Mouse (Mus musculus) spleen, embryonic (tissue): ENCODE results near the gene Pde6b.

Experiments
- CTCF ChIA-PET: fragments of 350-600 bp; sonication (Branson Sonifier 250); formaldehyde crosslinking; loops from one replicate; lab custom pipeline; 2022; lab: Charles Lee

The Pde6b gene

GRCm38 (mm10) chr5:108389744-108390143, 1.6 kb downstream of the Pde6b start:
- CTCF ChIA-PET: no interaction called here

- CTCF ChIA-PET: no interaction called here
Measured at GRCm38 (mm10) chr5:108403453-108403852, 15.3 kb downstream of the Pde6b start.

DNA sequence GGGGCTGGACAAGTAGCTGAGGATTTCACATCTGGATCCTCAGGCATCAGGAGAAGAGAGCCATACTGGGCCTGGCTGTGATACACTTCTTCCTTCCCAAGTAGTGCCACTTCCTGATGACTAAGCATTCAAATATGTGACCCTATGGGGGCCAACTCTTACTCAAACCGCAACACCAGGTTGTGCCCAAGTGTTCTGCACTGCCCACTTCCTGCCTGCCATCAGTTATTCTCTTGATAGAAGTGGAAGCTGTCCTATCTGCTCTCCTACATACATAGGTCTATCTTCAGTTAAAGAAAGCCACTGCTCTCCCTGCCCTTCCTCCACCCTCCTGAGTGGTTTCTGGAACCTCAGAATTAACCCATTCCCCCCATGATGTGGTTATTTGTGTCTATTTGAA, 17.3 kb downstream of the Pde6b start:
- CTCF ChIA-PET: no interaction called here

- CTCF ChIA-PET: no interaction called here
Measured at GRCm38 (mm10) chr5:108406977-108407376, 18.8 kb downstream of the Pde6b start.

GRCm38 (mm10) chr5:108414711-108415110, 26.5 kb downstream of the Pde6b start:
- CTCF ChIA-PET: interaction anchor here (0.7 kb wide), 1 partner anchor 815 kb away, joined by 4 read pairs; no protein-coding TSS in a partner anchor

- CTCF ChIA-PET: no interaction called here
Measured at GRCm38 (mm10) chr5:108422741-108423140, 34.5 kb downstream of the Pde6b start.

DNA sequence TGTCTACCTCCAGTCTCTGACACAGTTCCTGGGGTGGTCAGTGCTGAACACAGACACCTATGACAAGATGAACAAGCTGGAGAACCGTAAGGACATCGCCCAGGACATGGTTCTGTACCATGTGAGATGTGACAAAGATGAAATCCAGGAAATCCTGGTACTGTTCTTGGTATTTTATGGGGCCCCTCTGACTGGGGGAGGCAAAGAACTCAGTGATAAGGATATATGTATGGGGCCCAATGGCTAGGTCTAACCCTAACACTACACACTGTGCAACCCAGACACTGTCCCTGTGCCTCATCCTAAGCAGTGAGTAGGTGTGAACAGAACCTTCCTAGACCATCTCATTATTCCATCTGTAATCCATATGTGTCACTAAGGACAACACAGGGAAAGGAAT, 35.2 kb downstream of the Pde6b start:
- CTCF ChIA-PET: no interaction called here

- CTCF ChIA-PET: no interaction called here
Measured at GRCm38 (mm10) chr5:108427186-108427585, 39.0 kb downstream of the Pde6b start.

- CTCF ChIA-PET: no interaction called here
Measured at GRCm38 (mm10) chr5:108431196-108431595, 43.0 kb downstream of the Pde6b start.

GRCm38 (mm10) chr5:108433804-108434587, 45.8 kb downstream of the Pde6b start, which contains the start of gene Atp5k:
Gene Atp5k, minus strand, starts transcription at chr5:108434448.
- CTCF ChIA-PET: interaction anchor here (0.7 to 1.2 kb wide), 2 partner anchors 11 to 256 kb away, joined by 3 to 4 read pairs; no protein-coding TSS in a partner anchor

GRCm38 (mm10) chr5:108436101-108436500, 47.9 kb downstream of the Pde6b start:
- CTCF ChIA-PET: interaction anchor here (0.6 kb wide), 1 partner anchor 1741 kb away, joined by 15 read pairs; no protein-coding TSS in a partner anchor

DNA sequence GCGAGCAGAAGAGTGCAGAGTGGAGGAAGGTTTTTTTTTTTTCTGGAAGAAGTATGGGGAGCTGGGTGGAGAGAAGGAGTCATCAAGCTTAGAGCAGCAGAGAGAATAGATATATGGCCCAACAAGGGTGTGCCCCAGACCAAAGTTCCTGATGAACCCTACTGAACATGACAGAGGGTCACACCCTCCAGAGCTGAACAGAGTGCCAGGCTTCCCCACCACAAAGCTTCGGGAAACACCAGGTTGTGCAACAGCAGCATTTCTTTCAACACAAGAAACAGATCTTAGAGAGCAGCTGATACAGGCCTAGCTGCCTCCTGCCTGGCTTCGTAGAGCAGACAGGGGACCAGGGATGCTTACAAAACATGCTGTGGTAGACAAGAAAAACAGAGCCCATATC, 58.8 kb downstream of the Pde6b start:
- CTCF ChIA-PET: no interaction called here

DNA sequence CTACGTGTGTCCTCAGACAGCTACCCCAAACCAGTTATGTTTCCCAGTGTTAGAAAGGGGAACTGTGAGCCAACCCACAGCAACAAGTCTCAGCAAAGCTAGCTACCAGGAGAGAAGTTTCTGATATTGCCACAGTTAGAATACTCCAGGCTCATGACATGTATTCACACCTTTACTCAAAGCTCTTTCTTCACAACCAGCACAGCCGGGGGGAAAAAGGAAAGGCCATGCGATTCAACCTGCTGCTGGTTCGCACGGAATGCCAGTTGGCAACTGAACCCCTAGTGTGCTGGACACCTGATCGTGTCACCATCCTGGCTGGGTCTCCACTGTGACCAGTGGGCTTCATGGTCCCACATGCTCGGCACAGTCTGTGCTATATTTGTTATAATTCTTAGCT, 59.7 kb downstream of the Pde6b start:
- CTCF ChIA-PET: no interaction called here

DNA sequence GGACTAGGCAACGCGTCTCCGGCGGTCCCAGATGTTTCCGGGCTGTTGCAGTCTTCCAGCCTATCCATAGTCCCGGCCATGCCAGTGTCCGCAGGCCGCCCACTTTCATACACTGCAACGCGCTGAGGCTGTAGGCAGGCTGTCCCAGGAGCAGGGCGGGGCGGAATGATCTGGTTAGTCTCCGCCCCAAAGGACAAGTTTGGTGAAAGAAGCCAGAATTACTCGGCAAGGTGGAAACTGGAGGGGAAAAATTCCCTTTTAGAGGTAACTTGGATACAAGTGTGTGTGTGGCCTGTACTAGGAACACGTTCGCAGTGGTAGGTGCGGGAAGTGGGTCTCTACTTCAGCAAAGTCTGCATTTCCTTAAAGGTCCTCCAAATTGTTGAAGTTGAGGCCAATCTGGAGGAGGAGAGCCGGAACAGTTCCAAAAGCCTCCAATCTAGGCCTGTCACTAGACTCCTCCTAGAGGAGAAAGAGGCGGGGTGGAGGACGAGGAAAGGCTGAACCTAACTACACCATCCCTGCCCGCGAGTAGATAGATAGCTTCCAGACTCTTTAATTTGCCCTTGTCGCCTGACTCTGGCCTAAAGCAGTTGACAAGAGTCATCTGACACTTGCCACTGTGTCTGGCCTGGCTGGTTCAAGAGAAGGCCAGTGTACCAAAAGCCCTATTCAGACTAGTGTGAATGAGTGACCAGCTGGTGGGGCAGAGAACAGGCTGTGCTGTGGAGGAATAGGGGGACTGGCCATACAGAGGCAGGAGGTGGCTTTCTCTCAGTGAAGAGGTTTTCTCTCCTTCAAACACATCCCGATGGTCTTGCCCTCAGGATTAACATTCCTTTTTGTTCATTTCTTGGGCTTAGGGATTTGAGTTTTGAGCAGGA, 60.8 kb downstream of the Pde6b start, which contains the start of gene Mfsd7a:
Gene Mfsd7a (minus strand): TSS at position 107 of the 884 bp plus-strand sequence.
- CTCF ChIA-PET: no interaction called here

DNA sequence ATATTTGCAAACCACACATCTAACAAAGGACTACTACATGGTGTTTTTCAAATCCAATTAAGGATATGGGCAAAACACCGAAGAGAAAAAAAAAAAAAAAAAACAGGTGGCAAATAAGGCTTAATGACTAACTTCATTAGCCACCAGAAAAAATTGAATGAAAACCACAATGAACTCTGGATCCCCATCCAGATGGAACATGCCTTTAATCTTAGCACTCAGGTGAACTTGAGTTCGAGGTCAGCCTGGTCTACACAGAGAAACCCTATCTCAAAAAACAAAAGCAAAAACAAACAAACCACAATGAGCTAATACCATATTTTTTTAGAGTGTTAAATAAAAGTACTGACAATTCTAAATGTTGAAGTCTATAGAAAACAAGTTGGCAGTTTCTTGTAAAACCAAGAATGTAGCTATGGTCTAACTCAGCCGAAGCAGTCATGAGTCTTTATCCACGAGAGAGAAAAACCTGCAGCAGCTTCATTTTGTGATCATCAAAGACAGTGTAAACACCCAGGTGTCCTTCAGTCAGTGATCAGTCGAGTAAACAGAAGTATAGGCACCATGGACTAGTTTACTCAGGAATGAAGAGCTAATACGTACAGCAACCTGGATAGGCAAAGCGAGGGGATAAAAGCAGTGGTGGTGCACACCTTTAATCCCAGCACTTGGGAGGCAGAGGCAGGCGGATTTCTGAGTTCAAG, 62.8 kb downstream of the Pde6b start:
- CTCF ChIA-PET: no interaction called here

- CTCF ChIA-PET: no interaction called here
Measured at GRCm38 (mm10) chr5:108451611-108452010, 63.4 kb downstream of the Pde6b start.

DNA sequence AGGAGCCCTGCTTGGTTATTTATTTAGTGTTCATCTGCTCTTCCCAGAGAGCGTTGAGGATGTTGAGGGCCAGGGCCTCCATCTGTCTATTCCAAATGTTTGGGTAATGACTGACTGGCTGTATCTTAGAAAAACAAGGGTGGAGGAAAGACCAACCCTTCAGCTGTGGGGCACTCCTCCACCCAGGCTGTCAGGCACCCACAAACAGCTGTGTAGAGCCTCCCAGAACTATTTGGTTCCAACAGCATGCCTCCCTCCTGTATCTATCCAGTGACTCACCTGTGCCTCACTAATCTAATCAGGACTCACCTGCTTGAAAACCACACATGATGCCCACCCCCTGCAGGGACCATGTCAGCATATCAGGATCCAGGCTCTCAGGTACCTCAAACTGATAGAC, 64.2 kb downstream of the Pde6b start:
- CTCF ChIA-PET: no interaction called here

GRCm38 (mm10) chr5:108454094-108454493, 65.9 kb downstream of the Pde6b start:
- CTCF ChIA-PET: interaction anchor here (0.6 kb wide), 1 partner anchor 765 kb away, joined by 3 read pairs; no protein-coding TSS in a partner anchor

- CTCF ChIA-PET: no interaction called here
Measured at GRCm38 (mm10) chr5:108458706-108459105, 70.5 kb downstream of the Pde6b start.

DNA sequence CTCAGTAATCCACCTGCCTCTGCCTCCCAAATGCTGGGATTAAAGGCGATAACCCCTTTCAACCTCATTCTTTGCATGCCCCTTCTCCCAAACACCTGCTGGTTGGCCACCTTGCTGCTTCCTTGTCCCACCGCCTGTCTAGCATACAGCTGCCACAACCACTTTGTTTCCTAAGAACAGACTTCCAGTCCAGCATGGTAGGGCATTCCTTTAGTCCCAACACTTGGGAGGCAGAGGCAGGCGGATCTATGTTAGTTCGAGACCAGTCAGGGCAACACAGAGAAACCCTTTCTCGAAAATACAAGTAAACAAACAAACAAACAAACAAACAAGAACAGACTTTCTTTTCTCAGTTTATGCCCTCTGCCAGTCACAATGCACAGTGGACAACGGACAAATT, 72.3 kb downstream of the Pde6b start:
- CTCF ChIA-PET: no interaction called here
